Mouse (Mus musculus) A20 (cell line): ENCODE data around the gene Exoc2.

Experiments
- DNase-seq: peaks from one replicate; pipeline ENCODE4 v3.0.0-alpha.2; 2011; ENCODE audit warnings: low read depth, low spot score

The Exoc2 gene

DNA sequence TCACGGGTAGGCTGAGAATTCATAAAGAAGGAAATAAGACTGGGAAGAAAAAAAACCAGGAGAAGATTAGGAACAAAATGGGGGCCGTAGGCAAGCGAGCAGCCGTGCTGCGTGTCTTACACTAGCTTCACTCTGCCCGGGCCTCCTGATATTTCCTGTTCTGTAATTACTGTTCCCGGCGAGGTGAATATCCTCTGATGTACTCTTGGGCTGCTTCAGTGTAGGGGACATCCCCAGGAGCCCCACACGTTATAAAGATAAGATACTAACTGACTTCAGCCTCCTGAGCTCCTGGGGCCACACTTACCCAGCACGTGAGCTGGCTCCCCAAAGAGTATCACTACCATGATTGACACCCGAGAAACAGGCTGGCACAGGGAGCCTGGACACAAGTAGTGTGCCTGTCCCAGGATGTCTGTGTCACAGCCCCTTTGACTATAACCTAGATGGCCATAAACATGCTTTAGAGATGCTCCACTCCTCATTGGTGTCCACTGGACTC is 196.2 kb downstream of the Exoc2 start:
- DNase-seq = no peak

DNA sequence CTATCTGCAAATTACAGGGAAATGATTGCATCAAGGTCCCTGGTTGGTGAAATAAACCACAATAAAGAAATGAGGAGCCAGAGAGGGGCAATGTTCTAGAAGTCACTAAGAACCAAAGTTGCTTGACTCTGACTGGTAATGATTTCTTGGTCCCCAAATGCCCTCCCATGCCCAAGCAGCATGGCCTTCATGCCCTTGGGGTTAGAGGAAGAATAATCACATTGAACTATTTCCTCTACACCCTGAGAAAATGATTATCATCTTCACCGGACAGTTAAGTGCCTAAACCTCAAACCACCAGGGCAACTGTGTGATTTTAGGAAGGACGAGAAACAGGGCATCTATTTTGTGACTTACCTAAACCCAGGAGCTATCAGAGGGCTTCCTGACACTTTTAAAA is 197.9 kb downstream of the Exoc2 start:
- no peak for DNase-seq

DNA sequence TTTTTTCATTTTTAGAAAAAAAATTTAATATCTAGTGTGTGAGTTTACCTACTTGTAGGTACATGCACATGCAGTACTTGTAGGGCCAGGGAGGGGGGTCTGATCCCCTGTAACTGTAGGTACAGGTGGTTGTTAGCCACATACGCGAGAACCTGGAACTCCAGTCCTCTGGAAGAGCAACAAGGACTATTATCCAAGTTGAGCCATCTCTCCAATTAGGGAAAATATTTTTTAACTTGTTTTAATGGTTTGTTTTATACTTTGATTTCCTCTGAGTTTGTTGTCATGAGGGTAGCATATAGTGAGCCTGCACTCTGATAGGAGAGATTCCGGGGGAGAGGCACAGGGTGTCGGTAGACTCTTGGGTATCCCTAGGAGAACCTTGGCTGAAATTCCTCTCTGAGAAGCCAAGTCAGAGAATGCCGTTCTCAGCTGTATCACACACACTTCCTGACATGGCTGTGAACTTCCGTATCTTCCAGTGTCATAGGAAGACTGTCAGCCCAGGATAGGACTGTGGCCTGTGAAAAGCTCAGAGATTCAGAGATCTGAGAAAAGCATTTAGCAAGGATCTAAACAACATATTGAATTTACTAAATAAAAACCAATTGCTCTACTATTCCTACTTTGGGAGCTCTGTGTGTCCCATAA is 206.3 kb downstream of the Exoc2 start:
- DNase-seq = no peak

DNA sequence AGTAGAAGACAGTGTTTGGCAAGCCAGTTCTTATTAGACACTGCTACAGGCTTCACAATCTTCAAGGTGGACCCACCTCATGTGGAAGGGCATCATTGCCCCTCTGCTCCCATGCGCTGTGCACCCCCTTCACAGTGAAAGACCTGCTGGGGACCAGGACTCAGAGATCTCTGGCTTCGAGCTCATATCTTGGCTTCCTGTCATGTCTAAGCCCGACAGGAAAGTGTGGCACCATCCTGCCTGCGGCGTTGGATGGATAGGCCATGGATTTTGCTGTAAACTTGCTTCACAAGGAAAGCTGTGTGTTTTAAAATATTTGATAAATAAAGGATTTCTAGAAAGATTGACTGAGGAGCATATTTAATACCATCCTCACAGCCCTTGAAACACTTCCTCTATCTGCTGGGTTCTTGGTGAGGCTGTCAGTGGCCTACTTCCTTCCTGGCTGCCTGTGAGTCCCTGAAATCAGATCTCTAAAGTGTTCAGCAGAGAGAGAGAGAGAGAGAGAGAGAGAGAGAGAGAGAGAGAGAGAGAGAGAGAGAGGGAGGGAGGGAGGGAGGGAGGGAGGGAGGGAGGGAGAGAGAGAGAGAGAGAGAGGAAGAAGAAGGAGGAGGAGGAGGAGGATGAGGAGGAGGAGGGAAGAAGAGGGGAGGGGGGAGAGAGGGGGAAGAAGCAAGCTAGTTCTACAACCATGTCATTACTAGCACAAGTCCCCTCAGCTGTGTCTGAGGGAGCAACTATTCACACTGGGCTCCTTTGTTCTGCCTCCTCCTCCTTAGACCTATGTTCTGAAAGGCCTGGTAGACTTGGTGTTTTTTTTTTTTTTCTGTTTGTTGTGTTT is 207.0 kb downstream of the Exoc2 start:
- DNase-seq = no peak

DNA sequence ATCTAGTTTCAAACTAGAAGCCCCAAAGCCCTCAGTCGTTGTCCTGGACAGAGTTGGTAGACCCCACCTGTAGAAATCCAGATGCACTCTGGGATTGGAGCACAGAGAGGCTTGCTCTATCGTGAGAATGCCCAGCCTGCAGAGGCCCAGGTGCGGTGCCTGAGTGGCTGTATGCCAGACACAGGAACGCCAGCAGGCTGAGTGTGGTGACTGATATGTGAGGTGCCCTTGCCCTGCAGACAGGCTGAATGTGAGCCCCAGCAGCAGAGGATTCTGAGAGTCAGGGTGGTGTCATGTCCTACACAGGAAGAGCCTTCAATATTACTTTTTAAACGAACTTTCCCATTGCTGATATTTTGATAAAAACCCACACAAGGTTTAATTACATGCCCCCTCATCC is 208.0 kb downstream of the Exoc2 start:
- DNase-seq = no peak

DNA sequence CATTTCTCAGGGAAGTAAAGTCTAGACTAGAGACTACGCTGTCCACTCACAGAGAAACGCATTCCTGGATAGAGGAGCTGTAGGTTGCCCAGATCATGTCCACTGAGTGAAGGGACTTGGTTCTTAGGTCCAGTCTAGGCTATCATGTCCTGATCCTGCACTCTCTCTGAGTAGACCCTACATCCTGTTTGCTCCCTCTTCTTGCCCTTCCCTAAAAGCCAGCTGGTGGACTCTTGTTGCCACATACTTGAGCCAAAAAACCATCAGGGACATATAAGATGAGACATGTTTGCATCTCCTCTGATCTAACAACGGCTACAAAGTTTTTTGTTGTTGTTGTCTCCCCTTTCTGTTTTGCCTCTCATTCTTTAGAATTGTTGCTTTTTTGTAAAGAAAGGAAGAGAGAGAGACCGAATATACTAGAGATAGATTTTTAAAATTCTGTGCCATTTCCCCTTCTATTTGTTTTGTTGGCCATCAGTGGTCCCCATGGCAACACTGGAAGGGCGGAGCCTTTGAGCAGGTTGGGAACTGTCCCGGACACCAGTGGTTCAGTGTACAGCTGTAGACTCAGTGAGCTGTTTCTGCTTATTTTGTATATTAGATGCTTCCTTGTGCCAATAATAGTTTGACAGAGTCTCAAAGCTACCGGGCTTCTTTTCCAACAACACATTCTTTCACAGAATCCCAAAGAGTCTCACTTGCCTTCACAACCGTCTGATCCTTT is 209.7 kb downstream of the Exoc2 start:
- DNase-seq = peak; percentile 76
